ENCODE assay signal across 22 mouse cellular contexts in the genomic region with DNA sequence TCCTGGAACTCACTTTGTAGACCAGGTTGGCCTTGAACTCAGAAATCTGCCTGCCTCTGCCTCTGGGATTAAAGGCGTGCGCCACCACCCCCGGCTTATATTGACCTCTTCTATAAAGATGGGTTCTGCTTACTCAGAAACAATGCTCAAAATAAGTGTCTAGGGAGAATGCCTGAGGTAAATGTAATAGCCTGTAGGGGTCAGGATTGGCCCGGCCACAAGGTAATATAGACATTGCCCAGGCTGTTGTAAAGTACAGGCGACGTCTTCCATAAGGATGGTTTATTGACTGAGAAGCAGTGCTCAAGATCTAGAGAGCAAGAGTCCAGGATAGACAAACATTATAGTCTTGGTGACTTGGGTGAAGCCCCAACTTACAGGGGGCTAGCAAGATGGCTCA.
"Had no signal": no experiment of that assay in that cellular context is flagged by ENCODE, and none has a peak within 500 bp of the region (broad histone marks: within the 10 kb centered on the region; RNA-seq: fewer than 3 reads in every experiment).

No protein-coding gene starts in this region.

- H3K4me2 ChIP-seq: limb, embryonic 12.5 days; limb, embryonic 15.5 days; liver, embryonic 11.5 days; liver, embryonic 15.5 days; neural tube, embryonic 13.5 days; stomach, embryonic 15.5 days had no signal

- H3K27ac ChIP-seq: limb, embryonic 12.5 days; limb, embryonic 15.5 days; liver, embryonic 15.5 days; midbrain, embryonic 10.5 days; neural tube, embryonic 13.5 days; stomach, embryonic 15.5 days had no signal

- H3K36me3 ChIP-seq: liver, embryonic 15.5 days; stomach, embryonic 15.5 days had no signal

- H3K27me3 ChIP-seq: limb, embryonic 12.5 days; limb, embryonic 15.5 days; liver, embryonic 15.5 days; neural tube, embryonic 13.5 days; stomach, embryonic 15.5 days had no signal

- H3K9me3 ChIP-seq: limb, embryonic 12.5 days; limb, embryonic 15.5 days; liver, embryonic 15.5 days; megakaryocyte, embryonic 14.5 days; midbrain, embryonic 10.5 days; neural tube, embryonic 13.5 days; stomach, embryonic 15.5 days had no signal

- DNase-seq: kidney, adult 18-20 months; kidney, adult 9 months; kidney, postnatal 14 days; kidney, postnatal 4 days; left cerebral cortex, postnatal 4 days; lung, adult 2 months; lung, postnatal 10 days; lung, postnatal 36 days; midbrain, embryonic 14.5 days; retina, postnatal 1 day; right cerebral cortex, postnatal 25 days; spleen, adult 18-20 months; thymus, adult 18-20 months; thymus, postnatal 14 days had no signal

- H3K4me1 ChIP-seq: limb, embryonic 12.5 days; limb, embryonic 15.5 days; liver, embryonic 15.5 days; midbrain, embryonic 10.5 days; neural tube, embryonic 13.5 days; stomach, embryonic 15.5 days had no signal

- H3K4me3 ChIP-seq: limb, embryonic 12.5 days; limb, embryonic 15.5 days; liver, embryonic 15.5 days; megakaryocyte, embryonic 14.5 days; midbrain, embryonic 10.5 days; neural tube, embryonic 13.5 days; stomach, embryonic 15.5 days had no signal

- H3K9ac ChIP-seq: limb, embryonic 12.5 days; limb, embryonic 15.5 days; liver, embryonic 15.5 days; neural tube, embryonic 13.5 days; stomach, embryonic 15.5 days had no signal
